Mouse (Mus musculus) heart, adult 2 months (tissue): Measurements from ENCODE around the gene Setx. TPM values are rescaled to one million over a fixed set of nuclear protein-coding genes. Genes with fewer than 3 reads are reported as not detected.
A peak's percentile ranks its signal among the peaks of the same experiment; 100 is the strongest.
"Not testable (repeated sequence)": the region's sequence is repeated elsewhere in the genome, so short reads cannot be mapped to it uniquely, and the experiment has no call there.

Experiments
- DNase-seq, 2 experiments: peaks; one replicate each; pipeline ENCODE4 v3.0.0; 2021
- H3K27ac ChIP-seq: fragments of 200-600 bp; 2 replicates; pipeline ENCODE4 v1.8.1; 2022
- H3K27me3 ChIP-seq: fragments of 200-500 bp; 2 replicates; pipeline ENCODE4 v1.6.1; 2012; ENCODE audit warnings: mild to moderate bottlenecking, low read length, inconsistent platforms, mixed read lengths; ENCODE audit not compliant: control insufficient read depth, insufficient read depth
- H3K36me3 ChIP-seq: fragments of 200-500 bp; 2 replicates; pipeline ENCODE4 v1.6.1; 2012; ENCODE audit warnings: low read length, inconsistent platforms; ENCODE audit not compliant: control insufficient read depth, insufficient read depth
- H3K4me1 ChIP-seq: fragments of 200-500 bp; 2 replicates; pipeline ENCODE4 v1.6.1; 2011; ENCODE audit warnings: low read length; ENCODE audit not compliant: control insufficient read depth, insufficient read depth
- H3K4me3 ChIP-seq: fragments of 200-600 bp; 2 replicates; pipeline ENCODE4 v1.8.1; 2022
- H3K79me2 ChIP-seq: fragments of 200-500 bp; replicated peaks from 2 replicates; pipeline ENCODE4 v1.6.1; 2012; ENCODE audit warnings: mild to moderate bottlenecking, inconsistent platforms, low read length, moderate library complexity, mixed read lengths; ENCODE audit not compliant: control insufficient read depth, insufficient read depth
- H3K9ac ChIP-seq: fragments of 200-500 bp; 2 replicates; pipeline ENCODE4 v1.6.1; 2012; ENCODE audit warnings: low read depth, mild to moderate bottlenecking, control low read depth, inconsistent platforms, low read length, mixed read lengths
- CTCF ChIP-seq: fragments of 200-600 bp; IDR thresholded peaks from 2 replicates; pipeline ENCODE4 v1.8.1; 2022; ENCODE audit warnings: antibody characterized with exemption, mild to moderate bottlenecking, moderate library complexity
- EP300 ChIP-seq: fragments of 200-500 bp; IDR thresholded peaks from 2 replicates; pipeline ENCODE4 v1.6.1; 2011; ENCODE audit warnings: low read depth, low read length, control low read depth; ENCODE audit not compliant: insufficient read depth
- POLR2A ChIP-seq: fragments of 200-500 bp; IDR thresholded peaks from 2 replicates; pipeline ENCODE4 v1.6.1; 2011; ENCODE audit warnings: mild to moderate bottlenecking, low read depth, low read length, control low read depth; ENCODE audit not compliant: insufficient read depth
- WGBS: fragments of 180-500 bp; shearing (Covaris S2); methylation state at CpG from one replicate; pipeline ENCODE4 v1.1.7; 2018; 5-methylcytosine and 5-hydroxymethylcytosine counted together
- intact Hi-C: fragments of 180-260 bp; cut with DNase I; formaldehyde crosslinking; loops from one replicate; pipeline ENCODE4 v1.15.1; 2025
- long read RNA-seq: library from polyadenylated mRNA; stranded (forward); transcript quantifications from one replicate; pipeline ENCODE4 v2.0.0, GENCODE M21; 2021
- polyA plus RNA-seq: library from polyadenylated mRNA; depleted of rRNA; stranded (reverse); fragments of >200 nt; gene quantifications from 2 replicates; pipeline ENCODE4 v1.2.3, GENCODE M21; 2012; rRNA removed
- total RNA-seq, 2 experiments: library from RNA; stranded (reverse); gene quantifications; 2 replicates each; pipeline ENCODE4 v1.2.3; 2021

The Setx gene
- total RNA-seq (10 to 100 TPM; 23.8 to 33.4 TPM), polyA plus RNA-seq (4.0 and 7.7 TPM in 2 replicates)
- long read RNA-seq, partial matches to known transcripts: 0 of 1 reads
- long read RNA-seq, other reads (novel, unspliced or antisense): 1 of 1 reads

DNA sequence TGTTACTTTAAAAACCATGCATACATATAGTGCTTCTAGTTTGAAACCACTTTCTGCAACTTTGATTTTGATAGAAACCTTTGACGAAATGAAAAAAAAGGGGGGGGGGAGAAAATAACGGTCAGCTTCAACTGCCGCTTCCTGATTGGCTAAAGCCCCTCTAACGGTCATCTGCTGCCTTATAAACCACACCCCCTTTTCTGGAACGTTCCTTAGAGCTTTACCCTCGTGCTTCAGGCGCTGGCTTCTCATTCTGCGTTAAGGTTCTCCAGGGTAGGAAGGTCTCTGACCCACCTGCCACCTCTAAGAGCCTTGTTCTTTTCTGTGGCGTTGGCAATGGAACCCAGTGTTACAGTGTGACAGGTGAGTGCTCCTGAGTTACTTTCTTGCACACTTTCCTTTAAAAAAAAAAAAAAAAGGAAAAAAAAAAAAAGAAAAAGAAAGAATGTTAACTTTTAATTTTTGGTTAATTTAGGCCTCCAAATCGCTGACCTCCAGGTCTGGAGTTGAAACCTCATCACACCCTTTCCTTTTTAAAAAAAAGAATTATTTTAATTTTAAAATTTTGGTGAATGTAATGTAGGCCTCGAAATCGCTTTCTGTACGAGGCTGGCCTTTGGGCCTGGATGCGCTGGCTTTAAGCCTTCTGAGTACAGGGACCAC, at the start of gene Setx:
Gene Setx (plus strand): TSS at position 275 of the 663 bp plus-strand sequence.
- H3K9ac ChIP-seq: peak within 1 kb of the TSS; percentile 86
- no peak for DNase-seq
- no peaks in the 10 kb centered on the region for H3K27me3 ChIP-seq
- 63% methylated on average over 14 of the region's 14 CpGs for WGBS
- H3K4me3 ChIP-seq: peak within 1 kb of the TSS; percentile 93
- peak within 1 kb of the TSS; percentile 93 for H3K27ac ChIP-seq
- TF ChIP-seq POLR2A: no peak
- no peak for TF ChIP-seq EP300
- no peak for TF ChIP-seq CTCF
- peaks cover 4% of the 10 kb centered on the region for H3K36me3 ChIP-seq
- intact Hi-C loops: loop anchor here (2.0 to 10.0 kb wide), 3 partner anchors 19 to 279 kb away; partner anchors contain the start of genes Ddx31, Gtf3c4 and Ttf1
- no peaks in the 10 kb centered on the region; the same call in 1 of the 2 replicates for H3K4me1 ChIP-seq
- no peaks in the 10 kb centered on the region for H3K79me2 ChIP-seq

DNA sequence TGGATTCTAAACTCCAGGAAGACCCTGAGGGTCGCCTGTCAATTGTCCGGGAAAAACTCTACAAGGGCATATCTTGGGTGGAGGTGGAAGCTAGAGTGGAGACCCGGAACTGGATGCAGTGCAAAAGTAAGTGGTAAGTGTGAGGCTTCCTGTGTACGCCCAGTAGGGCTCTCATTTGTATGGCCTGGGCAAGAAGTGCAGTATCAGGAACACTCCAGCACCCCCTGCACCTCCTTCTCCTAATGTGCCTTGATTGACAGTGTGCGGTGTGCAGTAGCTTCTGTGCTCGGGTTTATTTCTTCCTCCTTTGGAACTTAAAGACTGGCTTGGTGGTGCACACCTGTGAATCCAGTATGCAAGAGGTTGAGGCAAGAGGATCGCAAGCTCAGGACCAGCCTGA, 49.3 kb upstream of the Setx start:
- no peak overlapping the region for H3K9ac ChIP-seq
- TF ChIP-seq POLR2A (no peak), EP300 (no peak), CTCF (no peak)
- H3K4me3 ChIP-seq: no peak overlapping the region
- no peaks in the 10 kb centered on the region for H3K79me2 ChIP-seq
- H3K27me3 ChIP-seq: no peaks in the 10 kb centered on the region
- DNase-seq: no peak
- no peak overlapping the region for H3K27ac ChIP-seq
- no peaks in the 10 kb centered on the region for H3K4me1 ChIP-seq
- no peaks in the 10 kb centered on the region for H3K36me3 ChIP-seq
- 84% methylated on average over 7 of the region's 7 CpGs for WGBS
- intact Hi-C loops: no loop called here

DNA sequence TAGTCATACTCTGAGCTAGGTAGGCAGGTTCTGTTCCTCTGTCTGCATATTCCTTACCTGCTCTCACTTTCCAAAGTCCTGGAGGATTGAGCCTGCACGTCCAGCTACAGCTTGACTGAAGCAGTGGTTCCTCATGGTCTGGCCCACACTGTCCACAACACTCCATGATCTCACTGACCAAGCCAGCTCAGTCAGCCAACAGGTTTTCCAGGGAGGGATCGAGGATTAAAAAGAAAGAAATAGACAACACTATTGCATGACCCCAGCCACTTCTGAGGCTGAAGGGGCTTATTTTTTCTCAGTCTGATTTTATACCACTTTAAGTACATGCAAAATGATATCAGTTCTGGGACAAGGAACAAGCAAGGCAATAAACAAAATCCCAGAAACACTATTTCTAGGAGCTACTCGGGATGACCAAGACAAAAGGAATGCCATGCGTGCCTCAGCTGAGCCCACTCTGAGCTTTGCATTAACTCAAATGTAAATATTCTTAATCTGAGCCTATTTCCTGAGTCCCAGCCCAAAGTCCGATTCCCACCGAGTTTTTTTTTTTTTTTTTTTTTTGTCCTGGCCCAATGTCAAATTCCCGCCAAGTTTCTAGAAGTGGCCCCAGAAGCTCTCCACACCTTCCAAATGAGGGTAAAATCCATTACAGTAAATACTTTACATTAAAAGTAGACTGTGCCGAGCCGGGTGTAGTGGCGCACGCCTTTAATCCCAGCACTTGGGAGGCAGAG, 48.5 kb upstream of the Setx start:
- no peak for TF ChIP-seq CTCF
- no peak for TF ChIP-seq POLR2A
- TF ChIP-seq EP300: no peak
- no peak for DNase-seq
- no peaks in the 10 kb centered on the region for H3K4me1 ChIP-seq
- WGBS: 68% methylated on average over 11 of the region's 11 CpGs
- no peak overlapping the region for H3K27ac ChIP-seq
- H3K79me2 ChIP-seq: no peaks in the 10 kb centered on the region
- intact Hi-C loops: no loop called here
- no peaks in the 10 kb centered on the region for H3K27me3 ChIP-seq
- H3K36me3 ChIP-seq: no peaks in the 10 kb centered on the region
- H3K9ac ChIP-seq: no peak overlapping the region
- no peak overlapping the region for H3K4me3 ChIP-seq

DNA sequence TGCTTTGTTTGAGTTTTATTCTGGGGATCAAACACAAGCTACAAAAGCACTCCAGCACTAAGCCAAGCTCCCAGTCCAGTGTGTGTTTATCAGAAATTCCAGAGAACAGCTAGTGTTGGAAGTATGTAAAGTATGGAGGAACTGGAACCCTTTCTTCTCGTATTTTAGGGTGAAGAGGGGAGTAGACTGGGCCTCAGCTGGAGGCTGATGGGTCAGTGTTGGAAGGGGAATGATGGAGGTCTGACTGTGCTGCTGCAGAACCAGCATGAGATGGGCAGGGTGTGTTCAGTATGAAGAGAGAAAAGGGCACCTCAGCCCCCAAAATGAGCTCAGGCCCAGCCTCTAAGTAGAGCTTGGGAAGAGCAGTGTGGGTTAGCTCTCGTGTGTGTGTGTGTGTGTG, 47.8 kb upstream of the Setx start:
- H3K27me3 ChIP-seq: no peaks in the 10 kb centered on the region
- 70% methylated on average over 2 of the region's 2 CpGs for WGBS
- DNase-seq: no peak
- no peaks in the 10 kb centered on the region for H3K36me3 ChIP-seq
- no peak overlapping the region for H3K9ac ChIP-seq
- TF ChIP-seq CTCF: no peak
- TF ChIP-seq POLR2A: no peak
- TF ChIP-seq EP300: no peak
- H3K4me1 ChIP-seq: no peaks in the 10 kb centered on the region
- intact Hi-C loops: no loop called here
- H3K4me3 ChIP-seq: no peak overlapping the region
- H3K79me2 ChIP-seq: no peaks in the 10 kb centered on the region
- H3K27ac ChIP-seq: no peak overlapping the region

DNA sequence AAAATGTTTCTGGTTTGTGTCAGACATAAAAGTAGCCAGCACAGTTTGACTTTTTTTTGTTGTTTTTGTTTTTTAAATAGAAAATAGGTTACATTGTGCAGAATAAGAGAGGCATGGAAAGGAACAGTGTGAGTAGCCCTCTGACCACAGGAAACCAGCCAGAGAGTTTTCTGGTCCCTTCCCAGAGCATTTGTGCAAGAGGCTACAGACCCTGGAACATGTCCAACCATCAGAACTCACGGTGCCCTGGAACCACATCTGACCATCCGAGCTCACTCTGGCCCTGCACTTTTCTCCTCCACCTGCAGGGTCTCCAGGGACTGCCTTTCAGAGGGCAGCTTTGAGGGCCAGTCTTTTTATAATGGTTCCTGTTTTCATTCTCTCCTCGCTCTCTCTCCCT, 42.0 kb upstream of the Setx start:
- no peaks in the 10 kb centered on the region for H3K27me3 ChIP-seq
- H3K4me3 ChIP-seq: no peak overlapping the region
- 44% methylated on average over 3 of the region's 3 CpGs for WGBS
- no peak overlapping the region for H3K27ac ChIP-seq
- no peak for DNase-seq
- no peaks in the 10 kb centered on the region for H3K4me1 ChIP-seq
- no peaks in the 10 kb centered on the region for H3K79me2 ChIP-seq
- H3K9ac ChIP-seq: no peak overlapping the region
- TF ChIP-seq CTCF: no peak
- TF ChIP-seq POLR2A: no peak
- no peak for TF ChIP-seq EP300
- intact Hi-C loops: no loop called here
- no peaks in the 10 kb centered on the region for H3K36me3 ChIP-seq

DNA sequence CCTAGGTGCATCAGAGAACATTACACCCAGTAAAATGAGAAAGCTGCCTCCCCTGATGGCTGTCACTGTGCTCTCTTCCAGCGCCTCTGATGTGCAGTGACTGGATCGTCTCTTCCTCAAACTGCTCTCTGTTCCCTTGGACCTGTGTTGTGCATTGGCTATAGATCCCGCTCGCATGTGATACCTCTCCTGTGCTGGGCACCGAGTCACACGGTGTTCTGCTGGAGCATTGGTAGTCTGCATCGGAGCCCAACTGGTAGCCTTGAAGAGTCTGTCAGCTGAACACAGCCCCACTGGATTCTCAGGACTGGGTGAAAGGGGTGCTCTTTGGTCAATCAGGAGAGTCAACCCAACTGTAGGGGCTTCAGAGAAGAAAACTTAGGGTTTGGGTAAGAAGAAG, 38.0 kb upstream of the Setx start:
- H3K4me3 ChIP-seq: no peak overlapping the region
- no peak for TF ChIP-seq CTCF
- H3K27ac ChIP-seq: no peak overlapping the region
- H3K27me3 ChIP-seq: no peaks in the 10 kb centered on the region
- 97% methylated on average over 7 of the region's 7 CpGs for WGBS
- no peaks in the 10 kb centered on the region for H3K79me2 ChIP-seq
- DNase-seq: no peak
- H3K4me1 ChIP-seq: no peaks in the 10 kb centered on the region
- H3K36me3 ChIP-seq: no peaks in the 10 kb centered on the region
- intact Hi-C loops: no loop called here
- no peak overlapping the region for H3K9ac ChIP-seq

DNA sequence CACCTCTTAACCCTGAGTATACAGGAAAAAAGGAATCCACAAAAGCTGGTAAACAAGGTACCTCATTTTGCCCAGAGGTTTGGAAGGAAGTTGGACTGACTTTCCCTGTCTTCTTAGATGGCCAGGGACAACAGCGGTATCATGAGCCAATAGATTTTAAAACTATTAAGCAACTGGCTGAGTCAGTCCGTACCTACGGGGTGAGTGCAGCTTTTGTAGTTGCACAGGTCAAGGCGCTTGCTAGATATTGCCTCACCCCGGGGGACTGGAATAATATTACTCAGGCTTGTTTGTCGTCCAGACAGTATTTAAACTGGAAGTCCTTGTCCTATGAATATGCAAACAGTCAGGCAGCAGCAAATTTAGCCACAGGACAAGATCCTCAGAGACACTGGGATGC, 34.7 kb upstream of the Setx start:
- H3K4me3 ChIP-seq, H3K27ac ChIP-seq, H3K79me2 ChIP-seq, H3K27me3 ChIP-seq, H3K36me3 ChIP-seq, intact Hi-C loops, DNase-seq, H3K4me1 ChIP-seq, H3K9ac ChIP-seq: not testable (repeated sequence)
- WGBS: 83% methylated on average over 6 of the region's 6 CpGs
